Mouse (Mus musculus) ES-E14 (cell line): ENCODE data around the gene Hsdl2.

Source experiments
- CHD2 ChIP-seq: IDR thresholded peaks from 2 replicates; pipeline ENCODE4 v1.6.1; 2014; ENCODE audit warnings: mild to moderate bottlenecking, low read depth, low read length, inconsistent platforms
- HCFC1 ChIP-seq: IDR thresholded peaks from 2 replicates; pipeline ENCODE4 v1.6.1; 2012; ENCODE audit warnings: low read length, inconsistent platforms, borderline replicate concordance; ENCODE audit not compliant: insufficient read depth
- MAFK ChIP-seq: IDR thresholded peaks from 2 replicates; pipeline ENCODE4 v1.6.1; 2014; ENCODE audit warnings: mild to moderate bottlenecking, low read depth, low read length, inconsistent platforms; ENCODE audit not compliant: insufficient read depth
- ZC3H11A ChIP-seq: IDR thresholded peaks from 2 replicates; pipeline ENCODE4 v1.6.1; 2012; ENCODE audit warnings: low read depth, mild to moderate bottlenecking, inconsistent platforms, low read length, borderline replicate concordance
- ZNF384 ChIP-seq: IDR thresholded peaks from 2 replicates; pipeline ENCODE4 v1.6.1; 2012; ENCODE audit warnings: low read depth, low read length, inconsistent platforms

DNA sequence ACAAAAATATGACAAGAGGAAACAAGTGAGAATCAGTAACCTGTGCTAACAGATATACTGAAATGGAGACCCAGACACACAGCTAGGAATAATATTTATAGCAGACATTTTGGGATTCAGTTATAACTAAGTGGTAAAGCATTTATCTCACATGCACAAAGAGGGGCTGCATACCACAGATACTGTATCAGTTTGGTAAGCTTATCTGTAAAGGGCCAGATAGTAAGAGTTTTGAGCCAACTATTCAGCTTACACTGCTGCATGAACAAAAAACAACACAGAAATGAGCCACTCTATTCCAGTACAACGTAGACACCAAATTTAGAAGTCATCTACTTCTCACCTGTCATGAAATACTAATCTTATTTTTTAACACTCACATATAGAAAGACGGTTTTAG, 48.1 kb upstream of the Hsdl2 start:
- no peak for TF ChIP-seq HCFC1
- no peak for TF ChIP-seq ZNF384
- no peak for TF ChIP-seq ZC3H11A
- TF ChIP-seq CHD2, result no peak
- TF ChIP-seq MAFK, result no peak
